Mouse (Mus musculus): ENCODE results near the gene Plekhn1. TPM values are rescaled to one million over a fixed set of nuclear protein-coding genes. Genes with fewer than 3 reads are reported as not detected.

Gene Plekhn1
- polyA plus RNA-seq (2015; fragmentation: Nextera tagmentation; extraction: Ambion mirVana), result 27.6 and 31.9 TPM in 2 replicates

DNA sequence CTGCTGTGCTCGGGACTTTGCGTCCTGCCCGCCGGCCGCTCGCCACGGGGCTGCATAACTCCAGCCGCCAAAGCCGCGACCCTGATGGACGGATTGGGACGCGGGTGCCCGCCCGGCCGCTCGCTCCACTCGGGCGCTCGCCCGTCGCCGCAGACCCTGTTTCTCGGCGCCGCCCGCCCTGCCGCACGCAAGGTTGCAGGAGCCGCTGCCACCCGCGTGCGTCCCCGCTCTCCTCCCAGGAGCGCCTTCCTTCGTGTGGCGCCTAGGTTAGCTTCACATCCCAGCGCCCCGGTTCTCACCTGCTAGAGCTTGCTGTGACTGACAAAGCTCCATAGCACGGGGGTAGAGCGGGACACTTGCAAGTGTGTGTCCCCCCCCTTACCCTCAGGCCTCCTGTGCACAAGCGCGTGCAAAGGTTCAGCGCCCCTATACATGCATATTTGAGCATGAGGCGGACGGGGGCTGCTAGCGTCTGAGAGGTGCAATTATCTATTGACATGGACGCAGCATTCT lies at the start of gene Plekhn1:
Gene Plekhn1, minus strand, starts transcription at position 157 of the 513 bp plus-strand sequence.
- under 1% methylated on average over 41 of the region's 48 CpGs for WGBS
- peaks cover 27% of the 10 kb centered on the region for H3K36me3 ChIP-seq (ENCODE audit: control insufficient read depth, insufficient read depth)
- no peaks in the 10 kb centered on the region for H3K27me3 ChIP-seq (replicated peaks; ENCODE audit: control insufficient read depth, insufficient read depth, low read length)

DNA sequence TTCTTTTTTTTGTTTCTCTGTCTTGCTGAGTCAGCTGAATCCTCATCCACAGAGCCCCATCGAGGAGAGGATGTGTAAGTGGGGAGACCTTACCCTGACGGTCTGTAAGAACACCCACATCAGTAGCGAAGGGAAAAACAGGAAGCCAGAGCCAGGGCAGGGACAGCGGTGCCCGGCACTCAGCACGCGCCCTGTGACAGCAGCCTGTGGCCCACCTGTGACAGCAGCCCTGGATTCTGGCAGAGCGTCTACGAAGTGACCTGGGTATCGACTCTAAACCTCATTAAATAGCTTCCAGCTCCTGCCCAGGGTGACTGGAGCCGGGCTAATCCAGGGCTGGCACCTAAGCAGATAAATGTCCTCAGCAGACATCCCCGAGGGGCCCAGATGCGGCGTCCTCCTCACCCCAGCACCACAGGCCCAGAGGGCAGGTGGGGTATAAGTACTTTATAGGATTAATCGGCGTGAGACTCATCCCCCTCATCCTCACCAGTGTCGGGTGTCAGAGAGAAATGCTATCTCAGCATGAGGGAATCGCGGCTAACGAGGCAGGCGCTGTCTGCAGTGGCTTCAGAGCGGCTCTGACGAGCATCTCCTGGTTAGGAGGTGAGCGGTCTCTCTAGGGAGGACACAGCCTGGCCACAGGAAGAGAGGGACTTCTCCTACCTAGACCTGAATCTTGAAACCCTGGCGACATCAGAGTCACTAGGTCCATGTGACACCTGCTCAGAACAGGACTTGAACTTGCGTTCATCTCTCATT lies 20.6 kb upstream of the Plekhn1 start, which contains the start of gene Samd11:
Gene Samd11, minus strand, starts transcription at position 580 of the 762 bp plus-strand sequence.
- no peak within 1 kb of the TSS for H3K9ac ChIP-seq (replicated peaks; ENCODE audit: low read depth, low read length)
- H3K4me3 ChIP-seq (replicated peaks; ENCODE audit: low read length), result peak within 1 kb of the TSS; percentile 24
- peak within 1 kb of the TSS; percentile 29 for H3K4me2 ChIP-seq (ENCODE audit: low read length)
- no peak within 1 kb of the TSS for H3K27ac ChIP-seq (ENCODE audit: low read length)
- H3K4me1 ChIP-seq (replicated peaks; ENCODE audit: control insufficient read depth, insufficient read depth, low read length), result peaks cover 10% of the 10 kb centered on the region
- peaks cover 23% of the 10 kb centered on the region for H3K27me3 ChIP-seq (replicated peaks; ENCODE audit: control insufficient read depth, insufficient read depth, low read length)
- no peaks in the 10 kb centered on the region for H3K9me3 ChIP-seq (ENCODE audit: control insufficient read depth, low read length)
- no peaks in the 10 kb centered on the region for H3K36me3 ChIP-seq (ENCODE audit: control insufficient read depth, insufficient read depth)
- peak; percentile 13; the same call in 1 of the 2 replicates for ATAC-seq
- WGBS, result 9% methylated on average over 26 of the region's 26 CpGs

More for the DNA sequence above, at the start of gene Plekhn1:
- ATAC-seq, result peak; percentile 53
- no peaks in the 10 kb centered on the region for H3K9me3 ChIP-seq (ENCODE audit: control insufficient read depth, low read length)
- H3K4me3 ChIP-seq (replicated peaks; ENCODE audit: low read length), result peak within 1 kb of the TSS; percentile 68
- H3K4me1 ChIP-seq (replicated peaks; ENCODE audit: control insufficient read depth, insufficient read depth, low read length), result peaks cover 16% of the 10 kb centered on the region
- peak within 1 kb of the TSS; percentile 84 for H3K27ac ChIP-seq (ENCODE audit: low read length)
- peak within 1 kb of the TSS; percentile 69 for H3K9ac ChIP-seq (replicated peaks; ENCODE audit: low read depth, low read length)
- H3K4me2 ChIP-seq (ENCODE audit: low read length), result peak within 1 kb of the TSS; percentile 85

DNA sequence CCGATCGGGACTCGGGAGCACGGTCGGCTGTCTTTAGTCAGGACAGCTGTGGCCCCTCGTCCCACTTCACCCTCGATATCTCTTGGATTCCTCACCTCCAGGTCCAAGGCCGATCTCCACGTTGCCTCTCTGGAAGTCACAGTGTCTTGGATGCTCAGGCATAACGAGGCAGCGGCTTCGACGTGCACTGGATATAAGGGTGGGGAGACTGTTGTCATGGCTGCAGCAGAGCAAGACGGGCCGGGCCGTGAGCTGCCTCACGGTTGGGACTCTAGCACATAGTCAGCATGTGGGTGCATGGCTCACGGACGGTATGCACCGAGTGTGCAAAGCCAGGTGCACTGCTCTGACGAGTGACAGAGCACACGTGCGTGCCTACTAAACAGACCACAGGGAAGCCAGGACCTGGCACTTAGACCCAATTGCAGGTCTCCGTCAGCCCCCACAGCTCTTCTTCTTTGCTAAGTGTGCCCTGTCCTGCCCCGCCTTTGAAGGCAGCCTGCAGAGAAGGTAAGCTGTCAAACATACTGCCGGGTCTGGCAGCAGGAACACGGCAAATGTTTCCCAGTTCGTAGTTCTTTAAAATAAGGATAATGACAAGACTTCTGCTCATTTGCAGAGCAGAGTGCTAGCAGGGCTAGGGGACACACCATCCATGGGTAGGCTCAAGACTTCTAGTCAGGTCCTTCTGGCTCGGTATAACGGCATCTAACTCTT lies 19.9 kb upstream of the Plekhn1 start:
- ATAC-seq, result peak; percentile 72; the same call in 1 of the 2 replicates
- Histone ChIP-seq H3K4me3 (replicated peaks; ENCODE audit: low read length) (peak overlapping the region; percentile 24), H3K9me3 (ENCODE audit: control insufficient read depth, low read length) (no peaks in the 10 kb centered on the region), H3K4me1 (replicated peaks; ENCODE audit: control insufficient read depth, insufficient read depth, low read length) (peaks cover 10% of the 10 kb centered on the region), H3K36me3 (ENCODE audit: control insufficient read depth, insufficient read depth) (no peaks in the 10 kb centered on the region), H3K27me3 (replicated peaks; ENCODE audit: control insufficient read depth, insufficient read depth, low read length) (peaks cover 23% of the 10 kb centered on the region), H3K9ac (replicated peaks; ENCODE audit: low read depth, low read length) (no peak overlapping the region), H3K27ac (ENCODE audit: low read length) (no peak overlapping the region), H3K4me2 (ENCODE audit: low read length) (peak overlapping the region; percentile 29)
- WGBS, result 2% methylated on average over 30 of the region's 30 CpGs

DNA sequence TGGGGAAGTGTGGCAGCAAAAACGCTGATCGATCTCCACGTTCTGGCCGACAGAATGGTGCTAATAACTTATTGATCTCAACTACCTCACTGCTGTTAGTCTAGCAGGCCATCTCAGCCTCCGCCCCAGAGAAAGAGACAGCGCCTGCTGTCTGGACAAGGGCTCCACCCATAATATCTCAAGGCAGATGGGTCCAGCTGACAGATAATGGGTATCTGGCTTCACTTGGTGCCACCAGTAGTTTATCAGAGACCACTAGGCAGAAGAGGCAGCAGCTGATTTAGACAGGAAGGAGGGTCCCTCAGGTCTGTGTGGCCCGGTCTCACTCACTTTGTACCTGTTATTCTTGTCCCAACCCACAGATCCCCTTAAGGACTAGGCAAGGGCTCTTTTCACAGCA lies 18.4 kb upstream of the Plekhn1 start:
- Histone ChIP-seq H3K4me2 (ENCODE audit: low read length) (no peak overlapping the region), H3K9ac (replicated peaks; ENCODE audit: low read depth, low read length) (no peak overlapping the region), H3K4me3 (replicated peaks; ENCODE audit: low read length) (no peak overlapping the region), H3K36me3 (ENCODE audit: control insufficient read depth, insufficient read depth) (peaks cover 8% of the 10 kb centered on the region), H3K4me1 (replicated peaks; ENCODE audit: control insufficient read depth, insufficient read depth, low read length) (peaks cover 10% of the 10 kb centered on the region), H3K27me3 (replicated peaks; ENCODE audit: control insufficient read depth, insufficient read depth, low read length) (peaks cover 23% of the 10 kb centered on the region), H3K9me3 (ENCODE audit: control insufficient read depth, low read length) (no peaks in the 10 kb centered on the region), H3K27ac (ENCODE audit: low read length) (no peak overlapping the region)
- 47% methylated on average over 7 of the region's 7 CpGs for WGBS
- ATAC-seq, result no peak

- WGBS, result 24% methylated on average over 3 of the region's 3 CpGs
- Histone ChIP-seq H3K4me3 (replicated peaks; ENCODE audit: low read length) (no peak overlapping the region), H3K4me1 (replicated peaks; ENCODE audit: control insufficient read depth, insufficient read depth, low read length) (peaks cover 10% of the 10 kb centered on the region), H3K27ac (ENCODE audit: low read length) (no peak overlapping the region), H3K4me2 (ENCODE audit: low read length) (no peak overlapping the region), H3K9ac (replicated peaks; ENCODE audit: low read depth, low read length) (no peak overlapping the region), H3K9me3 (ENCODE audit: control insufficient read depth, low read length) (no peaks in the 10 kb centered on the region), H3K36me3 (ENCODE audit: control insufficient read depth, insufficient read depth) (peaks cover 10% of the 10 kb centered on the region), H3K27me3 (replicated peaks; ENCODE audit: control insufficient read depth, insufficient read depth, low read length) (peaks cover 23% of the 10 kb centered on the region)
- ATAC-seq, result no peak
Measured at GRCm38 (mm10) chr4:156252619-156253018, 18.0 kb upstream of the Plekhn1 start.

GRCm38 (mm10) chr4:156252140-156252539 lies 17.5 kb upstream of the Plekhn1 start:
- H3K9me3 ChIP-seq (ENCODE audit: control insufficient read depth, low read length), result no peaks in the 10 kb centered on the region
- H3K9ac ChIP-seq (replicated peaks; ENCODE audit: low read depth, low read length), result no peak overlapping the region
- 35% methylated on average over 7 of the region's 7 CpGs for WGBS
- H3K27ac ChIP-seq (ENCODE audit: low read length), result no peak overlapping the region
- H3K4me3 ChIP-seq (replicated peaks; ENCODE audit: low read length), result no peak overlapping the region
- no peak overlapping the region for H3K4me2 ChIP-seq (ENCODE audit: low read length)
- H3K4me1 ChIP-seq (replicated peaks; ENCODE audit: control insufficient read depth, insufficient read depth, low read length), result peaks cover 10% of the 10 kb centered on the region
- peaks cover 23% of the 10 kb centered on the region for H3K27me3 ChIP-seq (replicated peaks; ENCODE audit: control insufficient read depth, insufficient read depth, low read length)
- no peak for ATAC-seq
- H3K36me3 ChIP-seq (ENCODE audit: control insufficient read depth, insufficient read depth), result peaks cover 11% of the 10 kb centered on the region

GRCm38 (mm10) chr4:156251081-156251480 lies 16.4 kb upstream of the Plekhn1 start:
- H3K4me3 ChIP-seq (replicated peaks; ENCODE audit: low read length), result no peak overlapping the region
- H3K9ac ChIP-seq (replicated peaks; ENCODE audit: low read depth, low read length), result no peak overlapping the region
- peaks cover 23% of the 10 kb centered on the region for H3K27me3 ChIP-seq (replicated peaks; ENCODE audit: control insufficient read depth, insufficient read depth, low read length)
- H3K9me3 ChIP-seq (ENCODE audit: control insufficient read depth, low read length), result no peaks in the 10 kb centered on the region
- peaks cover 17% of the 10 kb centered on the region for H3K36me3 ChIP-seq (ENCODE audit: control insufficient read depth, insufficient read depth)
- no peak overlapping the region for H3K27ac ChIP-seq (ENCODE audit: low read length)
- H3K4me1 ChIP-seq (replicated peaks; ENCODE audit: control insufficient read depth, insufficient read depth, low read length), result peaks cover 10% of the 10 kb centered on the region
- 56% methylated on average over 8 of the region's 8 CpGs for WGBS
- no peak for ATAC-seq
- H3K4me2 ChIP-seq (ENCODE audit: low read length), result no peak overlapping the region

DNA sequence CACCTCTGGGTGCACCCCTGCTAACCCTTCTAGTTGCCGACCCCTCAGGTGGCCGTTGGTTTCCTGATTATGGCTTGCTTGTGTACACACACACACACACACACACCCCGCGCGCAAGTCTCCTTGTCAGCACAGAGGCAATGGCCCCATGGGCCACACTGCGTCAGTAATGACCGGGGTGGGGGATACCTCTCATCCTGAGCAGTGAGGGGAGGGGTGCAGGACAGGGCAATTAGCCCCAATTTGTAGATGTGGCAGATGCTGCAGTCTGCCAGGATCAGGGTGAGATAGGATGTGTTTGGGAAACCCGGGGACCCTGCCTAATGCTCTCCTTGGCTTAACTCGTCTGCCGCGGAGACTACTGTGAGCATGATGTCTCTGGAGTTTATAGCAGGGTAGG lies 14.9 kb upstream of the Plekhn1 start:
- no peak overlapping the region for H3K4me2 ChIP-seq (ENCODE audit: low read length)
- H3K27ac ChIP-seq (ENCODE audit: low read length), result no peak overlapping the region
- H3K36me3 ChIP-seq (ENCODE audit: control insufficient read depth, insufficient read depth), result peaks cover 28% of the 10 kb centered on the region
- peak; percentile 4; the same call in 1 of the 2 replicates for ATAC-seq
- H3K9ac ChIP-seq (replicated peaks; ENCODE audit: low read depth, low read length), result no peak overlapping the region
- peaks cover 11% of the 10 kb centered on the region for H3K27me3 ChIP-seq (replicated peaks; ENCODE audit: control insufficient read depth, insufficient read depth, low read length)
- 64% methylated on average over 11 of the region's 11 CpGs for WGBS
- H3K4me1 ChIP-seq (replicated peaks; ENCODE audit: control insufficient read depth, insufficient read depth, low read length), result 0 out of 2 replicates have a peak, but pooled peaks cover 2% of the 10 kb centered on the region
- H3K4me3 ChIP-seq (replicated peaks; ENCODE audit: low read length), result no peak overlapping the region
- no peaks in the 10 kb centered on the region for H3K9me3 ChIP-seq (ENCODE audit: control insufficient read depth, low read length)
